Mouse (Mus musculus): Measurements from ENCODE around the gene Dnaja3. TPM values are rescaled to one million over a fixed set of nuclear protein-coding genes. Genes with fewer than 3 reads are reported as not detected.

Gene Dnaja3
- polyA plus RNA-seq, 1 experiment from 2014 or later: 58.0 TPM

DNA sequence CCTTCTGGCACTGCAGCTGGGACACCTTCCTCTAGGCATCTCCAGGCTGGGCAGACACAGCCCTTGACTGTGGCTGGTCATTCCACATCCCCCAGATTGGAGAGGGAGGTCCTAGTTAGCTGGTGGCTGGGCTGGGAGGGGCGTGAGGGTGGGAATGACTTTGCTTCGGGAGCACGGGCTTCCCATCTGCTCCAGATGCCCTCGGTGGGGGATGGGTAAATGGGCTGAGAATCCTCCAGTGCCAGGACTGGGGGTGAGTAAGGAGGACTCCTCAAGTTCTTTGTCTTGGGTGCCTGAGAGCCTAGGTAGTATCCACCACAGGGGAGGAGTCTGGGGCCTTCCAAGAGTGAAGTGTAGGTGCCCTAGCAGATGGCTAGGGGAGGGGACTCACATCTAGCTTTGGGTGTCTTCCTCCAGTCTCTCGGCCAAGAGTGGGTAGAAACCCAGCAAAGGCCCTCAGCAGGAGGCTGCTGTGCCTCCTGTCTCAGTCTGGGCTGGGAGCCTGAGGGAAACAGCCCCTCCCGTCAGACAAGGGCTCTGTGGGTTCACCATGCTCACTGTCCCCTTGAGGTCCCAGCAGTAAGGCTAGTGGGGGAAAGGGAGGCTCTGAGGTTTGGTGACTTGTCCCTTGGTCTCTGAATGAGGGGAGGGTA lies 40.8 kb upstream of the Dnaja3 start:
- Histone ChIP-seq H3K9me3 (no peaks in the 10 kb centered on the region), H3K9ac (replicated peaks) (no peak overlapping the region), H3K4me1 (peaks cover 60% of the 10 kb centered on the region), H3K27me3 (no peaks in the 10 kb centered on the region), H3K27ac (replicated peaks) (no peak overlapping the region; the same call in 1 of the 2 replicates), H3K4me3 (no peak overlapping the region), H3K4me2 (replicated peaks) (no peak overlapping the region), H3K36me3 (no peaks in the 10 kb centered on the region)
- 34% methylated on average over 6 of the region's 6 CpGs for WGBS
- ATAC-seq (replicated peaks): no peak

DNA sequence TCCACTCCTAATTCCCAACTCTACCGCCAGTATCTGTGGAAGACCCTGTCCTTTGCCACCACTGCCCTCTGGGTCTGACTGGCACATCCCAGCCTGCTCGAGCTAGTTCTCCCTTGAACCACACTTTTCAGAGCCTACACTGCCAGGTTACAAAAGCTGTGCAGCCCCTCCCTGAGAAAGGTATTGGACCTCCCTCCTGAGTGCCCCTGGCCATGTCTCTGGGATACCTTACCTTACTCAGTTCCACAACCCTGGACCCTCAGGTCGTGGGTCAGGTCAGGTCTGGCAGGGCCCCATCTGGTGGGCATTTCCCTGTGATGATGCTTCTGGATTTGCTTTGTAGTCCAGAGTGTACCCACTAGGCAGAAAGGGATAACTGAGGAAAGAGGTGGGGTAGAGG lies 40.2 kb upstream of the Dnaja3 start:
- H3K4me1 ChIP-seq: peaks cover 60% of the 10 kb centered on the region

DNA sequence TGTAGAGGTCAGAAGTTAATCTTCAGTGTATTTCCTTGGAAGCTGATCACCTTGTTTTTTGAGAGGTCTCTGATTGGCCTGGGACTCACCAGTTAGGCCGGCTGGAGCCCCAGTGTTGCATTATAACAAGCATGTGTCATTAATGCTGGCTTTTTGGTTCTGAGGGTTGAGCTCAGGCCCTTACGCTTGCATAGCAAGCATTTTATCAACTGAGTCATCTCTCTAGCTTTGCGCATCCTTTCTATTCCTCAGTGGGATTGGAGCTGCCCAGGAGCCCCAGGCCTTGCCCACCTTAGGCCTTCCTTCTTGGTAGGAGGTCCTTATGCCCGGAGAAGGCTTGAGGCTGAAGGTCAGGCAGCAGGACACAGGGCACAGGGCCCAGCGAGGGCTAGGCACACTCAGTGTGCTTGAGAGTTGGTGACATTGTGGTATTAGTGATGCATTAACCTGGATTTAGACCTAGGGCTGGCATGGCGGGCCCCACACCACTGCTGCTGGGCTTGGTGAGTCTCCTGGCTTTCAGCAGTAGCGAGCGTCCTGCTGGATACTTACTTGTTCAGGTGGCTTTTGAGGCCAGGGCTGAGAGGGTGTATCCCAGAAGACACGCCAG lies 39.0 kb upstream of the Dnaja3 start:
- Histone ChIP-seq H3K4me1 (peaks cover 61% of the 10 kb centered on the region), H3K4me2 (replicated peaks) (no peak overlapping the region), H3K9me3 (no peaks in the 10 kb centered on the region), H3K4me3 (no peak overlapping the region), H3K27ac (replicated peaks) (no peak overlapping the region), H3K9ac (replicated peaks) (no peak overlapping the region), H3K36me3 (no peaks in the 10 kb centered on the region), H3K27me3 (no peaks in the 10 kb centered on the region)
- 87% methylated on average over 9 of the region's 9 CpGs for WGBS
- ATAC-seq (replicated peaks): no peak

More for the DNA sequence above, 40.2 kb upstream of the Dnaja3 start:
- no peak for ATAC-seq (replicated peaks)
- H3K9ac ChIP-seq (replicated peaks): no peak overlapping the region
- H3K4me2 ChIP-seq (replicated peaks): no peak overlapping the region
- WGBS: 80% methylated on average over 3 of the region's 3 CpGs
- H3K4me3 ChIP-seq: no peak overlapping the region
- no peaks in the 10 kb centered on the region for H3K9me3 ChIP-seq
- no peaks in the 10 kb centered on the region for H3K27me3 ChIP-seq
- no peak overlapping the region for H3K27ac ChIP-seq (replicated peaks)
- no peaks in the 10 kb centered on the region for H3K36me3 ChIP-seq

DNA sequence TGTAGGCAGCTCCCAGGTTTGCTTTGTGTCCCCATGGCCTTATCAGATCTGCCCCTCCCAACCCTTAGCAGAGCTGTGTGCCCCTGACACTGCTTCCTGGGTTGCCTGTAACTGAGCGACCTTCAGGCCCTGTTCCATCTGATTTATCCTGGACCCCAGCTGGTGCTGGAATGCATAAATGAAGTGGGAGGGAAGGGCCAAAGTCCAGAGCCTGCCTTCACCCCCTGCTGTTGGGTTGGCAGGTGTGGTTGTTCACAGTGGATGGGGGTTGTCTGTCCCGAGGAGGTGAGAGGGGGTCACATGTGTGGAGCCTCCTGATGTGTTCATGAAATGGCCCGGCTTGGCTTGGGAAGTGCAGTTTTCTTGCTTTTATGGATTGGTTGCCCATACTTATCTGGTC lies 37.6 kb upstream of the Dnaja3 start:
- H3K9ac ChIP-seq (replicated peaks): no peak overlapping the region
- no peak for ATAC-seq (replicated peaks)
- no peak overlapping the region for H3K4me2 ChIP-seq (replicated peaks)
- no peaks in the 10 kb centered on the region for H3K9me3 ChIP-seq
- no peak overlapping the region for H3K27ac ChIP-seq (replicated peaks)
- H3K4me3 ChIP-seq: no peak overlapping the region
- no peaks in the 10 kb centered on the region for H3K36me3 ChIP-seq
- 20% methylated on average over 3 of the region's 3 CpGs for WGBS
- no peaks in the 10 kb centered on the region for H3K27me3 ChIP-seq
- peaks cover 58% of the 10 kb centered on the region for H3K4me1 ChIP-seq

DNA sequence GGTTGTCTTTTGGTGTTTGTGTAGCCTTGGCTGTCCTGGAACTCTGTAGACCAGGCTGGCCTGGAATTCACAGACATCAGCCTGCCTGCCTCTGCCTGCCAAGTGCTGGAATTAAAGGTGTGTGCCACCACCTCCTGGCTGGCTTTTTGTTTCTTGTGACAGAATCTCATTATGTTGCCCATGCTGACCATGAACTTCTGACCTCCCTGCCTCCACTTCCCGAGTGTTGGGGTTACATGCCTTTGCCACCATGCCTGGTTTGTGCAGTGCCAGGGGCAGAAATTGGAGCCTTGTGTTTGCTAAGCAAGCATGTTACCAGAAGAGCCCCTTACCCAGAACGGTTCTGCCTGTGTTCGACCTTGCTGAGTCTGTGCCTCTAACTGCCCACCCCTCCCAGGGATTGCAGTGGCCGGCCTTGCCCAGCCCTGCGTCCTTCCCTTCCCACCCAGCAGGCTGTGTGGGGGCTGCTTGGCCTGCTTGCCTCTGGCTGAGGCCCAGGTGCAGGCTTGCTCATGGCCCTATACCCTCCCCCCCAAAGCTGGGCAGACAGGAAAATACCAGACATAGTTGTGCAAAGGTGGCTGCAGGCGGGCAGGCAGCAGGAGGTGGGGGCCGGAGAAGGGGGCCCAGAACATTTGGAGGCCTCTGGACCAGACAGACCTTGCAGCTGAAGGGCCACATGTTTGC lies 36.9 kb upstream of the Dnaja3 start:
- H3K27me3 ChIP-seq: no peaks in the 10 kb centered on the region
- 43% methylated on average over 7 of the region's 7 CpGs for WGBS
- no peak overlapping the region for H3K27ac ChIP-seq (replicated peaks)
- H3K36me3 ChIP-seq: no peaks in the 10 kb centered on the region
- H3K4me1 ChIP-seq: peaks cover 55% of the 10 kb centered on the region
- H3K9me3 ChIP-seq: no peaks in the 10 kb centered on the region
- ATAC-seq (replicated peaks): no peak
- H3K4me3 ChIP-seq: no peak overlapping the region
- no peak overlapping the region for H3K9ac ChIP-seq (replicated peaks)
- no peak overlapping the region for H3K4me2 ChIP-seq (replicated peaks)

DNA sequence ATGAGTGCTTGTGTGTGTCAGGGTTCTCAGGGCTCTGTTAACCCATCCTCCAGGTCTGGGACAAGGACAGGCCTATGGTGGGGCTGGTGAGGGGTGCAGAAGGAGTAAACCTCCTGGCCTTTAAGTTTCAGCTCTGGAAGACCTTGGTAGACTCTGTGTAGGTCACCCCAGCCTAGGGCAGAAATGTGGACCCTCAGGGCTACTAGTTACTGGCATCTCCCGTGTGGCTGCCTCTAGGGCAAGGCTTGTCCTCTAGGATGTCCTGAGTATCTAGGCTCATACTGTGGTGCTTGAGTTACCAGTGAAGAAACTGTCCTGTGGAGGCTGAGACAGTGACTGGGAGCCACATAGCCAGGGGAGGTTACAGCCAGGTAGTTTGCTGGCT lies 36.3 kb upstream of the Dnaja3 start:
- Histone ChIP-seq H3K9ac (replicated peaks) (no peak overlapping the region), H3K9me3 (no peaks in the 10 kb centered on the region), H3K36me3 (no peaks in the 10 kb centered on the region), H3K4me3 (no peak overlapping the region), H3K27ac (replicated peaks) (no peak overlapping the region), H3K4me1 (peaks cover 50% of the 10 kb centered on the region), H3K4me2 (replicated peaks) (no peak overlapping the region), H3K27me3 (no peaks in the 10 kb centered on the region)
- WGBS: 67% methylated on average over 1 of the region's 1 CpGs
- ATAC-seq (replicated peaks): no peak

DNA sequence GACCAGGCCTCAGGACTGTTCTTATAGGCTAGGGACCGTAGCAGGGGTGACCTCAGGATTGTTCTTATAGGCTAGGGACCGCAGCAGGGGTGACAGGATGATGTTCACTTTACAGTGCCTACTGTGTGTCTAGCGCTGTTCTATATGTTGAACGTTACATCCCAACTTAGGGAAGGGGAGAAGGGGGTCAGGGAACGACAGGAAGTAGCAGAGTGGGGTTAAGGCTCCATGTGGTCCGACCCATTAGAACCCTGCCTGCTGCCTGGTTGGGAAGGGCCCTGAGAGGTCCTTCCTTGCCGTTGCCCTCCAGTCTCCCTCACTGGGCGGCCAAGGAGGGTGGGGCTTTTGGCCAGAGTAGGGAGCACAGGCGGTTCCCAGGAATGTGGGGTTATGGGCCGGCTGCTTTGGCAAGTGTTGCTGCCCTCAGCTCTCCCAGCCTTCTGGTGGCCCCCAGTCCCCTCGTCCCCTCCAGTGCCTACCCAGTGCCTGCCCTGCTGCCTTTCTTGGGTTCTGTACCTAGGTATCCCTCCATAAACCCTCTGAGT lies 35.4 kb upstream of the Dnaja3 start:
- WGBS: 74% methylated on average over 11 of the region's 11 CpGs

DNA sequence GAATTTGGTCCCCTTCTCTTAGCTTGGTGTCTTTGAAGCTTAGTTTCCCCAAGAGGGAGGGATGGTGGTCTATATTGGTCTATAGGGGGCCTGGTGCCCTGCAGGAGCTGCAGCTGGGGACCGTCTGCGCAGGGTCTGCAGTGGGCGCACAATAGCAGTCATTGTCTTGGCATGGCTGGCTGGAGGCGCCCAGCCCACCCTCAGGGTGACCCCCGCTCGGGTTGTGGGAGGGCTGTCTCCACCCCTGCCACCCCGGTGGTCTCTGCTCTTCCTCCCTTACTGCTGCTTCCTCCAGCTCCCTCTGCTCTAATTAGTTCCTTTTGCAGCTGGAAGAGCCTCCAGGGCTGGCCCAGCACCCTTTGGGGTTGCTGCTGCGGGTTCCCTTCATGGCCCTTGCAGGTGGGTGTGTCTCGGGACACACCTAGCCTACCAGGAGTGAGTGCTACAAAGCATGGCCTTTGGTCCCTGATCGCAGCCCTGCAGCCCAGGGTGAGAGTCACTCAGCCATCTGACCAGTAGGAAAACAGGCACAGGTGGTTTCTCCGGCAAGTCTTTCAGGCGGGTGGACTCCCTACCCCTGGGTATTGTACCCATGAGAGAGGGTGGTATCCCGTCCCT lies 34.2 kb upstream of the Dnaja3 start:
- 42% methylated on average over 13 of the region's 13 CpGs for WGBS

More for the DNA sequence above, 35.4 kb upstream of the Dnaja3 start:
- no peak overlapping the region for H3K4me3 ChIP-seq
- H3K9ac ChIP-seq (replicated peaks): no peak overlapping the region
- no peak for ATAC-seq (replicated peaks)
- no peaks in the 10 kb centered on the region for H3K27me3 ChIP-seq
- peaks cover 41% of the 10 kb centered on the region for H3K4me1 ChIP-seq
- no peaks in the 10 kb centered on the region for H3K9me3 ChIP-seq
- H3K4me2 ChIP-seq (replicated peaks): no peak overlapping the region
- no peak overlapping the region for H3K27ac ChIP-seq (replicated peaks)
- H3K36me3 ChIP-seq: no peaks in the 10 kb centered on the region

DNA sequence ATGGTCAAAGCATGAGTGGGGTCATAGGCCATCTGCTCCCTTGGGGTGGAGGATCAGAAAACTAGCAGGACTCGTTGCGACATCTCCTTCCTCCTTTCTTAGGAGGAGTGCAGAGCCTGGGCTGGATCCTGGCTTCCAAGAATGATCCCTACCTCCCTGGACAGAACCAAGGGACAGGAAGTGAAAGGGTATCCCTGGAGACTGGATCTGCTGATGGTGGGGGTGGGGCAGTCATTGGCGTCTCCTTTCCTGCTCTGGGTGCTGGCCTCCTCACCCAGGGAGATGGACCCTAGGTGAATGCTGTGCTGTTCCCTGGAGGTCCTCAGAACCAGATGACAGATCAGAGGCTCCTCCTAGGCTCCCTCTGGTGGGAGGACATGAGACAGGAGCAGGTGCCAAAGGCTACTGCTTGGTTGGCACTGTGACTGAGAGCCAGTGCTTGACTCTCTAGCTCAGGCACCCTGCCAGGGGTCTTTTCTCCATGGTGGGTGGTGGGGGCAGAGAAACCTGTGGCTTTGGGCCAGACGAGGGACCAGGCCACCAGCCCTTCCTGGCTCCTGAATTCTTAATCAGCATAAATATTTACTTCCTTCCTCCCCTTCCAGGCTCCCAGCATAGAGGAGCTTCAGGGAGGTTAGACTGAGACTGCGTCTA lies 33.2 kb upstream of the Dnaja3 start:
- Histone ChIP-seq H3K36me3 (peaks cover 10% of the 10 kb centered on the region), H3K4me1 (peaks cover 38% of the 10 kb centered on the region), H3K27ac (replicated peaks) (no peak overlapping the region), H3K27me3 (no peaks in the 10 kb centered on the region), H3K4me2 (replicated peaks) (no peak overlapping the region), H3K9ac (replicated peaks) (no peak overlapping the region), H3K9me3 (no peaks in the 10 kb centered on the region), H3K4me3 (no peak overlapping the region)
- 46% methylated on average over 5 of the region's 5 CpGs for WGBS
- 0 out of 2 replicates have a peak, but pooled peaks have one; percentile 17 for ATAC-seq (replicated peaks)

More for the DNA sequence above, 34.2 kb upstream of the Dnaja3 start:
- Histone ChIP-seq H3K27ac (replicated peaks) (no peak overlapping the region), H3K4me3 (no peak overlapping the region), H3K9me3 (no peaks in the 10 kb centered on the region), H3K4me2 (replicated peaks) (no peak overlapping the region), H3K9ac (replicated peaks) (no peak overlapping the region), H3K36me3 (peaks cover 5% of the 10 kb centered on the region; the same call in 1 of the 2 replicates), H3K27me3 (no peaks in the 10 kb centered on the region), H3K4me1 (peaks cover 38% of the 10 kb centered on the region)
- ATAC-seq (replicated peaks): no peak

DNA sequence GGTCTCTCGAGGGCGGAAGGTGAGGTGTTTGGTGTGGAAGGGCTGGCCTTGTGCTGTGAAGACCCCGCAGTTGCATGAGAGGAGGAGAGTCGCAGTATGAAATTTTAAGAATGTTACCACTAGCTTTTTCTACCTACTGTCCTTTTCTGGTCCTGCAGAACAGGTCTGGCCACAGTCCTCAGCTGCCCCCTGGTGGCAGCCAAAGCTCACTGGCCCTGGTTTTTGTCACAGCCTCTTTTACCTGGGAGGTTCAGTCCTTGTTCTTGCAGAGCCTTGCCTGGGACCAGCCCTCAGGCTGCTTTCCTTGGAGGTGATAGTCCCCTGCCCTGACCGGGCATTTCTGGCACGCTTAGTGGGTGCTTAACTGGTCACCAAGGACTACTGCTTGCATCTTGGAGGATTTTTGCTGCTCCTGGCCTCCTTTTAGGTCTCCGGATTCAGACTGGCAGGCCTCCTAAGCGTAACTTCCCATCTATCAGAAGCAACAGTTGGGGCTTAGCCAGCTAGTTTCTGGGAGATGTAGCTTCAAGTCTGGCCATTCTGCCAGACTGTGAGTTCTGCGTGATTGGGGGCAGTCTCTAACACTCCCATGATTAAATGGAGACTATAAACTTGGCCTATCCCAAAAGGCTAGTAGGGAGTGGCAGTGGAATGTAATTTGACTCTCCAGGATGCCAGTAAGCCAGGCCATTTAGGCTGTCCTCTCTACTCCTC lies 31.8 kb upstream of the Dnaja3 start:
- 0 out of 2 replicates have a peak, but pooled peaks have one; percentile 42 for ATAC-seq (replicated peaks)
- no peak overlapping the region for H3K4me2 ChIP-seq (replicated peaks)
- H3K27ac ChIP-seq (replicated peaks): no peak overlapping the region; the same call in 1 of the 2 replicates
- H3K4me1 ChIP-seq: peaks cover 28% of the 10 kb centered on the region
- H3K4me3 ChIP-seq: no peak overlapping the region
- H3K36me3 ChIP-seq: peaks cover 20% of the 10 kb centered on the region
- no peaks in the 10 kb centered on the region for H3K27me3 ChIP-seq
- 51% methylated on average over 9 of the region's 9 CpGs for WGBS
- H3K9ac ChIP-seq (replicated peaks): no peak overlapping the region
- no peaks in the 10 kb centered on the region for H3K9me3 ChIP-seq

DNA sequence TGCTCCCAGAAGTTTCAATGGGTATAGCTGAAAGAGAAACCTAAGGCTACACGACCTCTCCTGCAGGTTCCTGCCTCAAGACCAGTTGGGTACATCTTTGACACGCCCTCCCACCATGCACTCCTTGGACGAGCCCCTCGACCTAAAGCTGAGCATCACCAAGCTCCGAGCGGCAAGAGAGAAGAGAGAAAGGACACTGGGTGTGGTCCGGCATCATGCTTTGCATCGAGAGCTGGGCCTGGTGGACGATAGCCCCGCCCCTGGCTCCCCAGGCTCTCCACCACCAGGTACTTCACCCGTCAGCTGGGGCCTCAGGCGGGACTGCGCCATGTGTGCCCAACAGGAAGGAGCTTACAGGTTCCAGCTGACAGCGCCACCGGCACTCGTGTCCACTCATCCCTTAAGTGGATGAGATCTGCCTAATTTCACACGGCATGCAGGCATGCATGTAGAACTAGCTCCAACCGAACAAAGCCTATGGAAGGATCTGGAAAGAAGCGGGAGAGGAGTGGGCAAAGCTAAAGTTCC lies 31.2 kb upstream of the Dnaja3 start:
- Histone ChIP-seq H3K4me1 (peaks cover 25% of the 10 kb centered on the region), H3K4me3 (no peak overlapping the region), H3K36me3 (peaks cover 26% of the 10 kb centered on the region), H3K4me2 (replicated peaks) (no peak overlapping the region), H3K9me3 (no peaks in the 10 kb centered on the region), H3K27me3 (no peaks in the 10 kb centered on the region), H3K27ac (replicated peaks) (no peak overlapping the region), H3K9ac (replicated peaks) (no peak overlapping the region)
- 87% methylated on average over 19 of the region's 19 CpGs for WGBS
- no peak for ATAC-seq (replicated peaks)

Measured in forebrain, embryonic 15.5 days (tissue).